8 mouse cellular contexts compared by ENCODE assay signal in the genomic region with DNA sequence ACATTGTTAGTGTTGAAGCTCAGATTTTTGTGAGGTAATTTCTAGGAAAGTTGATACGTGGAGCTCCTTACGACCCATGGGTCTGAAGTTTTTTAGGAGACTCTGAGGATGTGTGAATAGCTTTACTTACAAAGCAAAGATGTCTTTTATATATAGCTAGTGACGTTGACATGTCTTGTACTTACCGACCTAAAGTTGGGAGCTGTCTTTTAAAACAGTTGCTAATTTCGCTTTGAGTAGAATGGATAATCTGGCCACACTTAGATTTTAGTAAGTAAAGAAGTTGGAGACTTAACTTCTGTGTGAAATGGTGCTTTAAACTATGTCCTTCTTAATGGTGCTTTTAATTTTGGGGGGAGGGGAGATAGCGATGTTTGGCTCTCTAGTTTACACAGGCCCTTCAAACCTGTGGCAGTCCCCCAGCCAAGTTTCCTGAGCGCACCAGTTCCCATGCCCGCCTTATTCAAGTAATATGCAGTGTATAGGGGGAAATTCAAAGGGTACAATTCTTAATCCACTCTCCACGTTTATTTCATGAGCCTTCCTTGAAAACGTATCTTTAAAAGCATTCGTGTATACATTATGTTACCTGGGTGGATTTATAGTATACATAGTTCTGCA. TPM values are rescaled to one million over a fixed set of nuclear protein-coding genes. Genes with fewer than 3 reads are reported as not detected.
DNase-seq lines count a peak whose midpoint lies in the region; ATAC-seq and TF ChIP-seq lines count a peak whose summit lies in the region.

No protein-coding gene starts in this region.

- no peak for ATAC-seq in forebrain, embryonic 11.5 days (replicated peaks; ENCODE audit: low FRiP score)
- ATAC-seq in liver, embryonic 14.5 days (ENCODE audit: insufficient read depth): no peak

- TF ChIP-seq CTCF in gastrocnemius, adult 2 months (IDR thresholded peaks at IDR 0.05): no peak
- no peak for TF ChIP-seq CTCF in liver, embryonic 14.5 days (IDR thresholded peaks at IDR 0.05; ENCODE audit: low read depth)

- TF ChIP-seq EP300 in liver, embryonic 14.5 days (IDR thresholded peaks at IDR 0.05; ENCODE audit: low read depth): no peak

- peak overlapping the region; percentile 93 for H3K9ac ChIP-seq in forebrain, embryonic 11.5 days (ENCODE audit: low read length)
- H3K9ac ChIP-seq in liver, embryonic 14.5 days (replicated peaks): peak overlapping the region; percentile 77

- peak overlapping the region; percentile 96 for H3K27ac ChIP-seq in gastrocnemius, adult 2 months
- no peak overlapping the region for H3K27ac ChIP-seq in forebrain, embryonic 11.5 days (ENCODE audit: low read depth, low read length)
- H3K27ac ChIP-seq in liver, embryonic 14.5 days: peak overlapping the region; percentile 19

- H3K9me3 ChIP-seq in forebrain, embryonic 11.5 days (ENCODE audit: control insufficient read depth, low read length): no peaks in the 10 kb centered on the region
- H3K9me3 ChIP-seq in liver, embryonic 14.5 days (ENCODE audit: control insufficient read depth, low read length): no peaks in the 10 kb centered on the region

- H3K27me3 ChIP-seq in forebrain, embryonic 11.5 days (ENCODE audit: control insufficient read depth, insufficient read depth, low read length): no peaks in the 10 kb centered on the region
- no peaks in the 10 kb centered on the region for H3K27me3 ChIP-seq in liver, embryonic 14.5 days (ENCODE audit: control insufficient read depth, insufficient read depth, low read length)

- H3K36me3 ChIP-seq in forebrain, embryonic 11.5 days (ENCODE audit: control insufficient read depth, insufficient read depth, low read length): no peaks in the 10 kb centered on the region
- peaks cover under 1% of the 10 kb centered on the region for H3K36me3 ChIP-seq in liver, embryonic 14.5 days (replicated peaks; ENCODE audit: control insufficient read depth, insufficient read depth, low read depth)

- H3K4me1 ChIP-seq in forebrain, embryonic 11.5 days (replicated peaks; ENCODE audit: control insufficient read depth, insufficient read depth, low read length): 0 out of 2 replicates have a peak, but pooled peaks cover 2% of the 10 kb centered on the region
- H3K4me1 ChIP-seq in liver, embryonic 14.5 days (replicated peaks; ENCODE audit: control insufficient read depth in 2 of 2, insufficient read depth in 2 of 2, low read length in 1 of 2): peaks cover 0 to 3% of the 10 kb centered on the region in 2 experiments; a peak in 3 of 4 replicates

- intact Hi-C loops in gastrocnemius, adult 2 months (cut with DNase I): loop anchor here (5.0 to 10.0 kb wide), 2 partner anchors 65 to 437 kb away; a partner anchor contains a TSS

- 2% methylated on average over 11 of the region's 11 CpGs for WGBS in forebrain, embryonic 11.5 days
- 7% methylated on average over 11 of the region's 11 CpGs for WGBS in liver, embryonic 14.5 days (ENCODE audit: insufficient replicate concordance)

- peak overlapping the region; percentile 93 for H3K4me3 ChIP-seq in gastrocnemius, adult 2 months
- H3K4me3 ChIP-seq in forebrain, embryonic 11.5 days (ENCODE audit: low read depth, low read length): peak overlapping the region; percentile 93
- peak overlapping the region; percentile 84 to 87 for H3K4me3 ChIP-seq in liver, embryonic 14.5 days (ENCODE audit: insufficient read depth in 1 of 2, low read depth in 2 of 2, low read length in 2 of 2)

- H3K4me2 ChIP-seq in forebrain, embryonic 11.5 days (ENCODE audit: low read depth, low read length, severe bottlenecking): peak overlapping the region; percentile 56
- peak overlapping the region; percentile 89 for H3K4me2 ChIP-seq in liver, embryonic 14.5 days (ENCODE audit: low read depth)

- DNase-seq in gastrocnemius, adult 2 months: no peak
- no peak for DNase-seq in gastrocnemius, adult 18-20 months (ENCODE audit: low spot score)
- DNase-seq in 416B (ENCODE audit: low read depth): peak; percentile 23
- no peak for DNase-seq in forebrain, embryonic 11.5 days (ENCODE audit: low spot score)
- DNase-seq in liver, embryonic 14.5 days (ENCODE audit: low read depth in 3 of 3, low spot score in 3 of 3): no peak
- no peak for DNase-seq in right cerebral cortex, postnatal 14 days
- no peak for DNase-seq in kidney, postnatal 14 days
- no peak for DNase-seq in c-Kit-positive CD71-positive TER-119-positive erythroid progenitor cells, embryonic 14.5 days (ENCODE audit: low spot score)

RNA-seq across cellular contexts. Expression of a gene that starts 1.2 kb away (rescaled TPM):
- total RNA-seq in gastrocnemius, adult 2 months (2021): 100 to 1,000 TPM; 111 to 122 TPM
- total RNA-seq in gastrocnemius, adult 18-20 months (2021): 100 to 1,000 TPM; 115 to 124 TPM
- polyA plus RNA-seq in forebrain, embryonic 11.5 days (2014; fragmentation: Nextera tagmentation; extraction: Ambion mirVana): 181 and 183 TPM in 2 replicates
- 29.4 and 41.9 TPM in 2 replicates for polyA plus RNA-seq in liver, embryonic 14.5 days (2012; rRNA removed)
- 48.4 and 53.4 TPM in 2 replicates for polyA plus RNA-seq in liver, embryonic 14.5 days (2014; fragmentation: Nextera tagmentation; extraction: Ambion mirVana)
